Mouse (Mus musculus) testis, adult 2 months (tissue): ENCODE data around the gene Ivns1abp.

ENCODE experiments used
- CTCF ChIP-seq: fragments of 200-500 bp; IDR thresholded peaks from 2 replicates; pipeline ENCODE4 v1.5.1; 2012; ENCODE audit warnings: low read depth, mild to moderate bottlenecking, inconsistent platforms, low read length, moderate library complexity; ENCODE audit not compliant: control insufficient read depth, insufficient read depth, insufficient replicate concordance
- POLR2A ChIP-seq: fragments of 200-500 bp; IDR thresholded peaks from 2 replicates; pipeline ENCODE4 v1.6.1; 2012; ENCODE audit warnings: low read depth, mild to moderate bottlenecking, inconsistent platforms, low read length, moderate library complexity; ENCODE audit not compliant: control insufficient read depth

DNA sequence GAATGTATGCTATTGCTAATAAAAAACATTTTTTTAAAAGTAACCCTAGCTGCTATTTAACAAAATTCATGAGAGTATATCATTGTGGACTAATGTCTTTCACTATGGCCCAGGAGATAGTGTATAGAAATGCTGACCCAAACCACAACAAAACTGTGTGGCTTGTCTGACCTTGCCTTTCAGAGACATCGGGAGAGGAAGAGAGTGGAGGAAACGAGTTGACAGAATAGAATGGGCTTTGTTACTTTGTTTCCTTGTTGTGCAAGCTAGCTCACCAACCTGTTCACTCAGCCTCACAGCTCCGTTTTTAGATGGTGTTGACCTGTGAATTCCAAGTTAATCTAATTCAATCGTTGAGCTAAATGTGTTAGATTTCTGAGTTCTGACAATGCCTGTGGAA lies 23.9 kb upstream of the Ivns1abp start:
- TF ChIP-seq POLR2A (no peak), CTCF (no peak)
